Mouse (Mus musculus): ENCODE results near the gene Fam25c.

DNA sequence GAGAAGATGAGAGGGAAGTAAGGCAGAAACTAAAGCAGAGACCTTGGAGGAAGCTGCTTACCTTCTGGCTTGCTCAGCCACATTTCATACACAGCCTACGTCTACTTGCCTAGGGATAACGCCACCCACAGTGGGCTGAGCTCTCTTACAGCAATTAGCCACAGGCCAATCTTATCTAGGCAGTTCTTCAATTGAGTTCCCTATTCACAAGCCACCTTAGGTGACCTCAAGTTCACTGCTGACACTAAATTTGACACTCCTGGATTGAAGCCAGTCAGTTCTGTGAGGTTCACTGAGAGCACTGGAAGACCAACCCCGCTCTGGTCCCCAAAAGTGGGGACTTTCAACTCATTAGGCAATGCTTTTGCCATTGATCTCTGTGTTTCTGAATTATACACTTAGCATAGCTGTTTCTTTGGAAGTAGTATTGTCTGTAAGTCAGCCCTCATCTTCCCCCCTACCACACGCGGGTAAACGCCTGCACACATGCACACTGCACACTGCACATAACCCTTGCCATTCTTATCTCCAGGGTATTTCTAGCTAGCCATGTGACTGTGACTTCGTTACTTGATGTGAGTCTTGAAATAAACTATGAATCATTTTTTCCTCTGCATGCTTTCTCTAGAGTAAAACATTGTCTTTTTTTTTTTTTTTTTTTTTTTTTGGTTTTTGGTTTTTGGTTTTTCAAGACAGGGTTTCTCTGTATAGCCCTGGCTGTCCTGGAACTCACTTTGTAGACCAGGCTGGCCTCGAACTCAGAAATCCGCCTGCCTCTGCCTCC lies 27.9 kb upstream of the Fam25c start:
- TF ChIP-seq POLR2A (IDR thresholded peaks at IDR 0.05; ENCODE audit: extremely low read depth, insufficient read depth, low read length), result no peak
- TF ChIP-seq CTCF (IDR thresholded peaks at IDR 0.05; ENCODE audit: extremely low read depth, insufficient read depth, low read length), result no peak

Measured in cortical plate, adult 2 months (tissue).